Mouse (Mus musculus): ENCODE data around the gene Nktr. TPM values are rescaled to one million over a fixed set of nuclear protein-coding genes. Genes with fewer than 3 reads are reported as not detected.

The Nktr gene
- total and polyA plus RNA-seq, 3 experiments: 32.4 to 70.7 (median 34.3) TPM

DNA sequence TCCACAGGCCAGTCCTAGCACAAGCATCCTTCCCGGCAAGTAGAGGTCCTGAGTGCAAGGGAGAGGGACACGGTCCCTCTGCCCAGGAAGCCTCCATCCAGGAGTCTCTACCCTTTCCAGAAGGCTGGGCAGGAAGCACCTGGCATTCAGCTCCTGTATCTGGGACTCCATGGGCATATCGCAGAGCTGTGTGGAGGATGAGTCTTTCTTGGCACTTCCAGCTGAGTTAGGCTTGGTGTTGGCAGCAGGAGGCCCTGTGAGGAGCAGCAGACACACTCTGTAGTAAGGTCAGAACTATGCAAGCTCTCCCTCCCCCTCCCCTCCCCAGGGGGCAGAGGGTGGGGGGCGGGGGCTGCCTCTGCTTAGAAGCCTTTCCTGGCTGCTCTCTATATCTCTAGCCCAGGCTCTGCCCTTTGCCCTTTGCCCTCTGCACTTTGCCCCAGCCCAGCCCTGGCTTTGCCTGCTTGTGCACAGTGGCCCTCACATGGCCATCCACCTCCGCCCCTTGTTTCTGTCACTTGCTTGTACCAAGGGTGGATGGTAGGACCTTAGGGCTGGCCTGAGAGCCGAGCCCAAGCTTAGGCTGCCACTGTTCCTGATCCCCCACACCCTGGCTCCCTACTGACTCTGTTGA lies 80.0 kb downstream of the Nktr start:
- no peak overlapping the region for H3K4me3 ChIP-seq (ENCODE audit: control insufficient read depth in 1 of 2, insufficient read depth in 1 of 2, low read depth in 2 of 2, low read length in 2 of 2)
- DNase-seq (ENCODE audit: low read depth, low spot score): no peak
- TF ChIP-seq ZC3H11A (IDR thresholded peaks at IDR 0.05; ENCODE audit: low read depth, low read length): no peak
- no peak overlapping the region for H3K27ac ChIP-seq (ENCODE audit: control insufficient read depth, low read depth, low read length)
- peaks cover 0 to 5% of the 10 kb centered on the region in 2 experiments; a peak in 1 of 4 replicates for H3K4me1 ChIP-seq (ENCODE audit: control insufficient read depth in 1 of 2, insufficient read depth in 2 of 2, low read length in 2 of 2)
- H3K27me3 ChIP-seq (ENCODE audit: control insufficient read depth in 1 of 2, insufficient read depth in 2 of 2, low read length in 2 of 2): no peaks in the 10 kb centered on the region
- no peaks in the 10 kb centered on the region for H3K9me3 ChIP-seq (replicated peaks; ENCODE audit: insufficient read depth, low read length)
- no peaks in the 10 kb centered on the region for H3K36me3 ChIP-seq (ENCODE audit: control insufficient read depth in 1 of 2, insufficient read depth in 2 of 2, low read length in 2 of 2)
- H3K9ac ChIP-seq (ENCODE audit: control insufficient read depth, low read depth, low read length, poor library complexity, severe bottlenecking): no peak overlapping the region
- H3K79me2 ChIP-seq (ENCODE audit: control insufficient read depth, insufficient read depth, low read length, poor library complexity): no peaks in the 10 kb centered on the region

DNA sequence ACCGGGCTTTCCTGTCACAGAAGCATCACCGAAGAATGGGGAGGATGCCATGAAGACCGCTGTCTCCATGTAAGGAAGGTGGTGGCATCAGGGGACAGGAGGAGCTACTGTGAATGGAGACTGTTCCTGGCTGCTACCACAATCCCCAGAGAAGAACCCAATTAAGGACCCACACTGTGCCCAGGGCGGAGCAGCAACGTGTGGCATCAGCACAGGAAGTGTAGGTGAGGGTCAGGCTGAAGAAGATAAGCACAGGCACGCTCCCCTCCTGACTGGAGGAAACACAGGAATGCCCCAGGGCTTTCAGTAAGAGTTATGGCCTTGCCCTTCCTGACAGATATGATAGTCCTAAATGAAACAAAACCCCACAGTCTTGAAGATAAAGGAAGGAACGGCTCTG lies 83.8 kb downstream of the Nktr start:
- Histone ChIP-seq H3K4me3 (ENCODE audit: control insufficient read depth in 1 of 2, insufficient read depth in 1 of 2, low read depth in 2 of 2, low read length in 2 of 2) (no peak overlapping the region), H3K9me3 (replicated peaks; ENCODE audit: insufficient read depth, low read length) (no peaks in the 10 kb centered on the region), H3K27ac (ENCODE audit: control insufficient read depth, low read depth, low read length) (no peak overlapping the region), H3K79me2 (ENCODE audit: control insufficient read depth, insufficient read depth, low read length, poor library complexity) (no peaks in the 10 kb centered on the region), H3K27me3 (ENCODE audit: control insufficient read depth in 1 of 2, insufficient read depth in 2 of 2, low read length in 2 of 2) (no peaks in the 10 kb centered on the region), H3K4me1 (ENCODE audit: control insufficient read depth in 1 of 2, insufficient read depth in 2 of 2, low read length in 2 of 2) (peaks cover 0 to 5% of the 10 kb centered on the region in 2 experiments; a peak in 1 of 4 replicates), H3K9ac (ENCODE audit: control insufficient read depth, low read depth, low read length, poor library complexity, severe bottlenecking) (no peak overlapping the region), H3K36me3 (ENCODE audit: control insufficient read depth in 1 of 2, insufficient read depth in 2 of 2, low read length in 2 of 2) (no peaks in the 10 kb centered on the region)
- TF ChIP-seq HCFC1 (IDR thresholded peaks at IDR 0.05; ENCODE audit: low read depth, low read length) (no peak), RAD21 (IDR thresholded peaks at IDR 0.05; ENCODE audit: low read depth, low read length) (no peak), USF2 (IDR thresholded peaks at IDR 0.05; ENCODE audit: borderline replicate concordance in 1 of 2, insufficient read depth in 1 of 2, low read depth in 1 of 2, low read length in 2 of 2) (no peak), E2F4 (IDR thresholded peaks at IDR 0.05; ENCODE audit: borderline replicate concordance, low read depth, low read length) (no peak), TBP (IDR thresholded peaks at IDR 0.05; ENCODE audit: low read depth, low read length) (no peak), SIN3A (IDR thresholded peaks at IDR 0.05; ENCODE audit: low read length) (no peak), ETS1 (IDR thresholded peaks at IDR 0.05; ENCODE audit: low read depth, low read length) (no peak), GATA1 (IDR thresholded peaks at IDR 0.05; ENCODE audit: low read depth, low read length) (0 out of 2 replicates have a peak, but pooled peaks have one; percentile 15), EP300 (IDR thresholded peaks at IDR 0.05; ENCODE audit: low read depth in 1 of 2, low read length in 2 of 2) (peak in 1 of 2 experiments; percentile 20; a peak in 1 of 4 replicates)
- peak; percentile 6 for DNase-seq (ENCODE audit: low read depth, low spot score)

Other genes with a start within 250 kb of the Nktr start
- gene Cck, start 223.5 kb upstream of the Nktr start, total RNA-seq (2012; rRNA removed): not detected in 2 replicates
- not detected for gene Cck, start 223.5 kb upstream of the Nktr start, polyA plus RNA-seq (2012; ENCODE audit: insufficient read depth in 1 of 2, insufficient read length in 2 of 2, low read depth in 1 of 2, low replicate concordance in 2 of 2, missing spikeins in 1 of 2)
- gene Lyzl4, start 77.1 kb upstream of the Nktr start, total RNA-seq (2012; rRNA removed): not detected in 2 replicates
- not detected for gene Lyzl4, start 77.1 kb upstream of the Nktr start, polyA plus RNA-seq (2012; ENCODE audit: insufficient read depth in 1 of 2, insufficient read length in 2 of 2, low read depth in 1 of 2, low replicate concordance in 2 of 2, missing spikeins in 1 of 2)
- not detected in 2 replicates for gene Vipr1, start 76.5 kb upstream of the Nktr start, total RNA-seq (2012; rRNA removed)
- not detected for gene Vipr1, start 76.5 kb upstream of the Nktr start, polyA plus RNA-seq (2012; ENCODE audit: insufficient read depth in 1 of 2, insufficient read length in 2 of 2, low read depth in 1 of 2, low replicate concordance in 2 of 2, missing spikeins in 1 of 2)
- gene Sec22c, start 13.7 kb upstream of the Nktr start, total RNA-seq (2012; rRNA removed): 5.9 and 6.6 TPM in 2 replicates
- 10 to 100 TPM in 1 of 2 experiments, not detected in 1; 10.9 TPM for gene Sec22c, start 13.7 kb upstream of the Nktr start, polyA plus RNA-seq (2012; ENCODE audit: insufficient read depth in 1 of 2, insufficient read length in 2 of 2, low read depth in 1 of 2, low replicate concordance in 2 of 2, missing spikeins in 1 of 2)
- gene Ss18l2, start 8.8 kb upstream of the Nktr start, total RNA-seq (2012; rRNA removed): 37.4 and 47.8 TPM in 2 replicates
- 10 to 100 TPM in 1 of 2 experiments, not detected in 1; 48.5 TPM for gene Ss18l2, start 8.8 kb upstream of the Nktr start, polyA plus RNA-seq (2012; ENCODE audit: insufficient read depth in 1 of 2, insufficient read length in 2 of 2, low read depth in 1 of 2, low replicate concordance in 2 of 2, missing spikeins in 1 of 2)
- gene Zfp651, start 40.2 kb downstream of the Nktr start, total RNA-seq (2012; rRNA removed): 0.12 TPM in 1 of 2 replicates, not detected in the other
- under 1 TPM in 1 of 2 experiments, not detected in 1; 0.07 TPM for gene Zfp651, start 40.2 kb downstream of the Nktr start, polyA plus RNA-seq (2012; ENCODE audit: insufficient read depth in 1 of 2, insufficient read length in 2 of 2, low read depth in 1 of 2, low replicate concordance in 2 of 2, missing spikeins in 1 of 2)
- gene Klhl40, start 58.4 kb downstream of the Nktr start, total RNA-seq (2012; rRNA removed): not detected in 2 replicates
- gene Klhl40, start 58.4 kb downstream of the Nktr start, polyA plus RNA-seq (2012; ENCODE audit: insufficient read depth in 1 of 2, insufficient read length in 2 of 2, low read depth in 1 of 2, low replicate concordance in 2 of 2, missing spikeins in 1 of 2): not detected
- not detected in 2 replicates for gene Hhatl, start 73.3 kb downstream of the Nktr start, total RNA-seq (2012; rRNA removed)
- gene Hhatl, start 73.3 kb downstream of the Nktr start, polyA plus RNA-seq (2012; ENCODE audit: insufficient read depth in 1 of 2, insufficient read length in 2 of 2, low read depth in 1 of 2, low replicate concordance in 2 of 2, missing spikeins in 1 of 2): not detected
- not detected in 2 replicates for gene Ccdc13, start 120.3 kb downstream of the Nktr start, total RNA-seq (2012; rRNA removed)
- gene Ccdc13, start 120.3 kb downstream of the Nktr start, polyA plus RNA-seq (2012; ENCODE audit: insufficient read depth in 1 of 2, insufficient read length in 2 of 2, low read depth in 1 of 2, low replicate concordance in 2 of 2, missing spikeins in 1 of 2): not detected
- 142 and 248 TPM in 2 replicates for gene Higd1a, start 139.2 kb downstream of the Nktr start, total RNA-seq (2012; rRNA removed)
- gene Higd1a, start 139.2 kb downstream of the Nktr start, polyA plus RNA-seq (2012; ENCODE audit: insufficient read depth in 1 of 2, insufficient read length in 2 of 2, low read depth in 1 of 2, low replicate concordance in 2 of 2, missing spikeins in 1 of 2): 100 to 1,000 TPM in 1 of 2 experiments, not detected in 1; 177 TPM
- not detected in 2 replicates for gene Ackr2, start 179.2 kb downstream of the Nktr start, total RNA-seq (2012; rRNA removed)
- gene Ackr2, start 179.2 kb downstream of the Nktr start, polyA plus RNA-seq (2012; ENCODE audit: insufficient read depth in 1 of 2, insufficient read length in 2 of 2, low read depth in 1 of 2, low replicate concordance in 2 of 2, missing spikeins in 1 of 2): not detected
- not detected in 2 replicates for gene Cyp8b1, start 197.1 kb downstream of the Nktr start, total RNA-seq (2012; rRNA removed)
- not detected for gene Cyp8b1, start 197.1 kb downstream of the Nktr start, polyA plus RNA-seq (2012; ENCODE audit: insufficient read depth in 1 of 2, insufficient read length in 2 of 2, low read depth in 1 of 2, low replicate concordance in 2 of 2, missing spikeins in 1 of 2)
- gene Fam198a, start 231.8 kb downstream of the Nktr start, total RNA-seq (2012; rRNA removed): 0.12 and 0.16 TPM in 2 replicates
- gene Fam198a, start 231.8 kb downstream of the Nktr start, polyA plus RNA-seq (2012; ENCODE audit: insufficient read depth in 1 of 2, insufficient read length in 2 of 2, low read depth in 1 of 2, low replicate concordance in 2 of 2, missing spikeins in 1 of 2): under 1 TPM in 1 of 2 experiments, not detected in 1; 0.26 TPM

All from MEL (cell line).